Mouse (Mus musculus): Measurements from ENCODE around the gene Cpn1. TPM values are rescaled to one million over a fixed set of nuclear protein-coding genes. Genes with fewer than 3 reads are reported as not detected.
A peak's percentile ranks its signal among the peaks of the same experiment; 100 is the strongest.
"Not testable (repeated sequence)": the region's sequence is repeated elsewhere in the genome, so short reads cannot be mapped to it uniquely, and the experiment has no call there.

The Cpn1 gene
- polyA plus RNA-seq, 1 experiment from 2014 or later, result 0.33 TPM

GRCm38 (mm10) chr19:43959162-43959561, 27.2 kb downstream of the Cpn1 start:
- no peak overlapping the region for H3K27ac ChIP-seq (replicated peaks; ENCODE audit: low read depth, low read length)
- no peaks in the 10 kb centered on the region for H3K27me3 ChIP-seq (replicated peaks; ENCODE audit: control insufficient read depth, insufficient read depth, low read length)
- H3K9me3 ChIP-seq (ENCODE audit: control insufficient read depth, low read length), result peaks cover 4% of the 10 kb centered on the region; the same call in 1 of the 2 replicates
- H3K36me3 ChIP-seq (ENCODE audit: control insufficient read depth, insufficient read depth, low read length), result no peaks in the 10 kb centered on the region
- H3K4me1 ChIP-seq (ENCODE audit: control insufficient read depth, insufficient read depth, low read length), result peaks cover 10% of the 10 kb centered on the region; the same call in 1 of the 2 replicates
- no peak overlapping the region for H3K4me3 ChIP-seq (ENCODE audit: low read depth, low read length)
- DNase-seq (ENCODE audit: low spot score), result peak; percentile 50
- ATAC-seq (ENCODE audit: low read depth), result peak; percentile 65
- H3K4me2 ChIP-seq (ENCODE audit: low read depth, low read length), result no peak overlapping the region
- no peak overlapping the region for H3K9ac ChIP-seq (ENCODE audit: low read depth, low read length)
- WGBS, result 58% methylated on average over 1 of the region's 2 CpGs

DNA sequence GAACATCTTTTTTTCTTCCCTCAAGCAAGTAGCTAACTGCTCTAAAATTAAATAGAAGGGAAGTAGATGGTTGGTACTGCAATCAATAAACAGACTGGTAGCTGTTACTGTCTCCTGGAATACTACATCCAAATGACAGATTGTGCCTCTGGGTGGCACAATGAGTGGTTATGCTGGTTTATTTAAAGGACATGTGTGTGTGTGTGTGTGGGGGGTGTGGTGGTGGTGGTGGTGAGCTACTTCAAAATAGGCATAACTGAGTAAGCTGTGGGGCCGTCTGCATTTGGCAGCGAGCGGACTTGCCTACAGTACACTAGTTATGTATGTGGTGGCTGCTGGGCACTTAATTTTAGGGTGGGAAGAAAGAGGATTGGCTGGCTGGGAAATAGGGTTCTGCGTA, 28.5 kb downstream of the Cpn1 start:
- Histone ChIP-seq H3K9ac (ENCODE audit: low read depth, low read length) (no peak overlapping the region), H3K4me3 (ENCODE audit: low read depth, low read length) (no peak overlapping the region), H3K27me3 (replicated peaks; ENCODE audit: control insufficient read depth, insufficient read depth, low read length) (no peaks in the 10 kb centered on the region), H3K9me3 (ENCODE audit: control insufficient read depth, low read length) (peaks cover 4% of the 10 kb centered on the region; the same call in 1 of the 2 replicates), H3K4me2 (ENCODE audit: low read depth, low read length) (no peak overlapping the region), H3K4me1 (ENCODE audit: control insufficient read depth, insufficient read depth, low read length) (peaks cover 10% of the 10 kb centered on the region; the same call in 1 of the 2 replicates), H3K27ac (replicated peaks; ENCODE audit: low read depth, low read length) (no peak overlapping the region), H3K36me3 (ENCODE audit: control insufficient read depth, insufficient read depth, low read length) (no peaks in the 10 kb centered on the region)
- 59% methylated on average over 4 of the region's 4 CpGs for WGBS
- peak; percentile 53 for DNase-seq (ENCODE audit: low spot score)
- peak; percentile 33; the same call in 1 of the 2 replicates for ATAC-seq (ENCODE audit: low read depth)

DNA sequence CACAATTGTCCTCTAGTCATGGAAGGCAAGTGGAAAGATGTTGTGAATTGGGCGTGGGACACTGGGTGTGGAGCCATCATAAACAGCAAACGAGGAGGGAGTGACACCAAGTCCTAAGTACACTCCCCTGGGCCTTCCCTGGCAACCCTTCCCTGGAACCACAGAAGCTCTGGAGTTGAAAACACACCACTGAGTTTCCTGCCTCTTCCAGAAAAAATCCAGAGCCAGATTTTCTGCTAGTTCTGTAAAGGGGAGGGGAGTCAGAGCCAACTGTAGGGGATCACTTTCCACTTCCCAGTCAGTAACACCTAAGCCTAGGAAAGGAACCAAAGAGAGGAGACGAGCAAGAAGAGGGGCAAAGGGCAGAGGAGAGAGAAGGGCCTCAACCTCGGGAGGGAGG, 29.0 kb downstream of the Cpn1 start:
- no peak overlapping the region for H3K4me2 ChIP-seq (ENCODE audit: low read depth, low read length)
- ATAC-seq (ENCODE audit: low read depth), result no peak
- peaks cover 4% of the 10 kb centered on the region; the same call in 1 of the 2 replicates for H3K9me3 ChIP-seq (ENCODE audit: control insufficient read depth, low read length)
- no peaks in the 10 kb centered on the region for H3K27me3 ChIP-seq (replicated peaks; ENCODE audit: control insufficient read depth, insufficient read depth, low read length)
- 12% methylated on average over 4 of the region's 4 CpGs for WGBS
- no peaks in the 10 kb centered on the region for H3K36me3 ChIP-seq (ENCODE audit: control insufficient read depth, insufficient read depth, low read length)
- no peak overlapping the region for H3K9ac ChIP-seq (ENCODE audit: low read depth, low read length)
- DNase-seq (ENCODE audit: low spot score), result peak; percentile 72
- H3K4me3 ChIP-seq (ENCODE audit: low read depth, low read length), result no peak overlapping the region
- peaks cover 10% of the 10 kb centered on the region; the same call in 1 of the 2 replicates for H3K4me1 ChIP-seq (ENCODE audit: control insufficient read depth, insufficient read depth, low read length)
- H3K27ac ChIP-seq (replicated peaks; ENCODE audit: low read depth, low read length), result no peak overlapping the region

DNA sequence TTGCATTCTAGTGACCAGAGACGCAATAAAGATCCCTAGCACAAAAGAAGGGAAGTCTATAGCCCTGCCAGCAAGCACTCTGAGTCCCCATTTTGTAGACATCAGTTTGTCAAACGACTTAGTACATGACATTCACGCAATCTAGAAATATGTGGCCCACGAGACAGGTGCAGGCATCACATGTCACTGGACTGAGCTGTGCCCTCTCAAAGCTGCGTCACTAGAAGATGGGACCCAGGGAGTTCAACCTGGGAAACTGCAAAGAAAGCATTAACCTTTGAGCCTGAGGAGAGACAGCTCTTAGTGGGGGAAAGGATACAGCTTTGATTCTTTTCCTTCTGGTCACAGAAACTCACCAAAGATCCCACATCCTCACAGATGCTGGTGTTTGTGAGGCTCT, 31.1 kb downstream of the Cpn1 start:
- Histone ChIP-seq H3K4me3 (ENCODE audit: low read depth, low read length) (no peak overlapping the region), H3K9me3 (ENCODE audit: control insufficient read depth, low read length) (no peaks in the 10 kb centered on the region), H3K27me3 (replicated peaks; ENCODE audit: control insufficient read depth, insufficient read depth, low read length) (no peaks in the 10 kb centered on the region), H3K4me1 (ENCODE audit: control insufficient read depth, insufficient read depth, low read length) (peaks cover 10% of the 10 kb centered on the region; the same call in 1 of the 2 replicates), H3K9ac (ENCODE audit: low read depth, low read length) (no peak overlapping the region), H3K36me3 (ENCODE audit: control insufficient read depth, insufficient read depth, low read length) (no peaks in the 10 kb centered on the region), H3K4me2 (ENCODE audit: low read depth, low read length) (no peak overlapping the region), H3K27ac (replicated peaks; ENCODE audit: low read depth, low read length) (no peak overlapping the region)
- ATAC-seq (ENCODE audit: low read depth) (no peak), DNase-seq (ENCODE audit: low spot score) (no peak)
- WGBS, result 68% methylated on average over 5 of the region's 5 CpGs

GRCm38 (mm10) chr19:43954864-43955263, 31.5 kb downstream of the Cpn1 start:
- Histone ChIP-seq H3K36me3 (ENCODE audit: control insufficient read depth, insufficient read depth, low read length) (no peaks in the 10 kb centered on the region), H3K9me3 (ENCODE audit: control insufficient read depth, low read length) (no peaks in the 10 kb centered on the region), H3K27me3 (replicated peaks; ENCODE audit: control insufficient read depth, insufficient read depth, low read length) (no peaks in the 10 kb centered on the region), H3K27ac (replicated peaks; ENCODE audit: low read depth, low read length) (no peak overlapping the region), H3K9ac (ENCODE audit: low read depth, low read length) (no peak overlapping the region), H3K4me3 (ENCODE audit: low read depth, low read length) (no peak overlapping the region), H3K4me1 (ENCODE audit: control insufficient read depth, insufficient read depth, low read length) (peaks cover 10% of the 10 kb centered on the region; the same call in 1 of the 2 replicates), H3K4me2 (ENCODE audit: low read depth, low read length) (no peak overlapping the region)
- DNase-seq (ENCODE audit: low spot score) (no peak), ATAC-seq (ENCODE audit: low read depth) (no peak)
- WGBS, result 77% methylated on average over 4 of the region's 4 CpGs

DNA sequence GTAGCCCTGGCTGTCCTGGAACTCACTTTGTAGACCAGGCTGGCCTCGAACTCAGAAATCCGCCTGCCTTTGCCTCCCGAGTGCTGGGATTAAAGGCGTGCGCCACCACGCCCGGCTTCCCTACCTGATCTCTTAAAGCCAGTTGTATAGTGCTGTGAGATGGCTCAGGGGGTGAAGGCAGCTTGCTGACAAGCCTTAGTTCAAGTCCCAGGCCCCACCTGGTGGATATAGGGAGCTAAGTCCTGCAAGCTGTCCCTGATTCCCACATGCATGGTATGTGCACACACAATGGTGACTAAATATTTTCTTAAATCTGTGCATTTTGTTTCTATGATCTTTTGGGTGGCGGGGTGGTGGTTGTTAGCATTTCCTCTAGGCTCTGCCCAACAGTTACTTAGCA, 33.4 kb downstream of the Cpn1 start:
- not testable (repeated sequence) for DNase-seq (ENCODE audit: low spot score); H3K27ac ChIP-seq (replicated peaks; ENCODE audit: low read depth, low read length); H3K36me3 ChIP-seq (ENCODE audit: control insufficient read depth, insufficient read depth, low read length)

DNA sequence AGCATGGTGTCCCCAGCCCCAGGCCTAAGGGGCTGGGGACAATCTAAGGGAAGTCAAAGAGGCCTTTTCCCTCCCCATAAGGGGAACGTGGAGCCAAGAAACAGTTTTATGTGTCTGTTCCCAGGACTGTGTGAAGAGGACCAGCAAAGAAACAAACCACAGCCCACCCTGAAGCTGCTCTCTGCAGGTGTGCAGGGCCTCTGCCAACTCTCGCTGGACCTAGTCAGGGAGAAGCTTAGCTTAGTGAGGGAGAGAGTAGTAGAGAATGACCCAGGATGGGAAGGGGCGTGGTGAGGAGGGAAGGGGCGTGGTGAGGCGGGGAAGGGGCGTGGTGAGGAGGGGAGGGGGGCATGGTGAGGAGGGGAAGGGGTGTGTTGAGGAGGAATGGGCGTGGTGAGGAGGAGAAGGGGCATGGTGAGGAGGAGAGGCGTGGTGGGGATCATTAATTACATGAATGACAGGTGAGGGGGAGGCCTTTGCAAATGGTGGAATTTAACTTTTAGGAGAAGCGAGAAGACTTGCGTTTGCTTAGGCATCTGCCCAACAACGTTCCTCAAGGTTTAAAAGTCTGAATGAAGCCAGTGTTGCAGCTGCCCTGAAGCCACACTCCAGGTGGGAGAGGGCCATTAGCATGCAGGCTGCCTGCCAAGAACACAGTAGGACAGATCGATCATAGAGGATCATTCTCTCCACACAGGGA, 37.1 kb downstream of the Cpn1 start:
- 4% methylated on average over 12 of the region's 12 CpGs for WGBS
- Histone ChIP-seq H3K9me3 (ENCODE audit: control insufficient read depth, low read length) (no peaks in the 10 kb centered on the region), H3K9ac (ENCODE audit: low read depth, low read length) (no peak overlapping the region), H3K27me3 (replicated peaks; ENCODE audit: control insufficient read depth, insufficient read depth, low read length) (no peaks in the 10 kb centered on the region), H3K4me1 (ENCODE audit: control insufficient read depth, insufficient read depth, low read length) (peaks cover 2% of the 10 kb centered on the region; the same call in 1 of the 2 replicates), H3K4me2 (ENCODE audit: low read depth, low read length) (peak overlapping the region; percentile 28; the same call in 1 of the 2 replicates), H3K4me3 (ENCODE audit: low read depth, low read length) (no peak overlapping the region), H3K27ac (replicated peaks; ENCODE audit: low read depth, low read length) (peak overlapping the region; percentile 55), H3K36me3 (ENCODE audit: control insufficient read depth, insufficient read depth, low read length) (no peaks in the 10 kb centered on the region)
- ATAC-seq (ENCODE audit: low read depth) (peak; percentile 60; the same call in 1 of the 2 replicates), DNase-seq (ENCODE audit: low spot score) (peak; percentile 55)

More for the DNA sequence above, 33.4 kb downstream of the Cpn1 start:
- not testable (repeated sequence) for H3K9me3 ChIP-seq (ENCODE audit: control insufficient read depth, low read length); H3K4me2 ChIP-seq (ENCODE audit: low read depth, low read length); H3K9ac ChIP-seq (ENCODE audit: low read depth, low read length); ATAC-seq (ENCODE audit: low read depth); H3K27me3 ChIP-seq (replicated peaks; ENCODE audit: control insufficient read depth, insufficient read depth, low read length); H3K4me3 ChIP-seq (ENCODE audit: low read depth, low read length)
- WGBS, result 92% methylated on average over 8 of the region's 8 CpGs
- peaks cover 10% of the 10 kb centered on the region for H3K4me1 ChIP-seq (ENCODE audit: control insufficient read depth, insufficient read depth, low read length)

GRCm38 (mm10) chr19:43944566-43944965, 41.8 kb downstream of the Cpn1 start:
- no peaks in the 10 kb centered on the region for H3K27me3 ChIP-seq (replicated peaks; ENCODE audit: control insufficient read depth, insufficient read depth, low read length)
- WGBS, result 86% methylated on average over 8 of the region's 8 CpGs
- no peak overlapping the region for H3K27ac ChIP-seq (replicated peaks; ENCODE audit: low read depth, low read length)
- no peak overlapping the region for H3K4me3 ChIP-seq (ENCODE audit: low read depth, low read length)
- no peak overlapping the region for H3K9ac ChIP-seq (ENCODE audit: low read depth, low read length)
- ATAC-seq (ENCODE audit: low read depth), result no peak
- no peaks in the 10 kb centered on the region for H3K9me3 ChIP-seq (ENCODE audit: control insufficient read depth, low read length)
- H3K4me2 ChIP-seq (ENCODE audit: low read depth, low read length), result no peak overlapping the region
- peaks cover under 1% of the 10 kb centered on the region; the same call in 1 of the 2 replicates for H3K4me1 ChIP-seq (ENCODE audit: control insufficient read depth, insufficient read depth, low read length)
- no peaks in the 10 kb centered on the region for H3K36me3 ChIP-seq (ENCODE audit: control insufficient read depth, insufficient read depth, low read length)
- no peak for DNase-seq (ENCODE audit: low spot score)

DNA sequence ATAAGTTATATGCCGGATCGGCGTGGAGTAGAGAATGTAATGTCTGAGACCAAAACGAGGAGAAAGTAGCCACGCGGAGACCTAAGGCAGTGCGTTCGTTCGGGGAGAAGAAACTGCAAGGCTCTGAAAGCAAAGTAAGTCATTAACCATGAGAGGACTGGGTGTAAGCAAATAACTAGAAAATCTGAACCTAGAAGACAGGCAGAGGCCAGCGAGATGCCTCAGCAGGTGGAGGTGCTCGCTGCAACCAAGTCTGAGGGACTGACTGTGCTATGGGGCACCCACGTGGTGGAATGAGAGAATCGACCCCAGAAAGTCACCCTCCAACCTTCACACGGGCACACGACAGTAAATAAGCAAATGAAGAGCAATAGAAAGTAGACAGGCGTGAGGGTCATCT, 43.3 kb downstream of the Cpn1 start:
- H3K9me3 ChIP-seq (ENCODE audit: control insufficient read depth, low read length), result no peaks in the 10 kb centered on the region
- no peak for DNase-seq (ENCODE audit: low spot score)
- WGBS, result 83% methylated on average over 16 of the region's 16 CpGs
- no peak overlapping the region for H3K4me3 ChIP-seq (ENCODE audit: low read depth, low read length)
- H3K27me3 ChIP-seq (replicated peaks; ENCODE audit: control insufficient read depth, insufficient read depth, low read length), result no peaks in the 10 kb centered on the region
- H3K36me3 ChIP-seq (ENCODE audit: control insufficient read depth, insufficient read depth, low read length), result no peaks in the 10 kb centered on the region
- no peak overlapping the region for H3K9ac ChIP-seq (ENCODE audit: low read depth, low read length)
- no peak overlapping the region for H3K4me2 ChIP-seq (ENCODE audit: low read depth, low read length)
- no peak for ATAC-seq (ENCODE audit: low read depth)
- no peak overlapping the region for H3K27ac ChIP-seq (replicated peaks; ENCODE audit: low read depth, low read length)
- peaks cover 12% of the 10 kb centered on the region; the same call in 1 of the 2 replicates for H3K4me1 ChIP-seq (ENCODE audit: control insufficient read depth, insufficient read depth, low read length)

Data from embryonic facial prominence, embryonic 14.5 days (tissue).